Mouse (Mus musculus): Measurements from ENCODE around the gene Hadhb. TPM values are rescaled to one million over a fixed set of nuclear protein-coding genes. Genes with fewer than 3 reads are reported as not detected.
"Not testable (repeated sequence)": the region's sequence is repeated elsewhere in the genome, so short reads cannot be mapped to it uniquely, and the experiment has no call there.

The Hadhb gene
- polyA plus RNA-seq, 1 experiment from 2014 or later = 340 TPM

- no peak overlapping the region for H3K4me3 ChIP-seq (ENCODE audit: low read length)
- 82% methylated on average over 5 of the region's 5 CpGs for WGBS
- peaks cover 3% of the 10 kb centered on the region; the same call in 1 of the 2 replicates for H3K4me1 ChIP-seq (ENCODE audit: control insufficient read depth, insufficient read depth, low read length)
- H3K9me3 ChIP-seq (ENCODE audit: control insufficient read depth, low read length) = no peaks in the 10 kb centered on the region
- no peak overlapping the region for H3K4me2 ChIP-seq (ENCODE audit: low read depth, low read length)
- H3K27me3 ChIP-seq (replicated peaks; ENCODE audit: control insufficient read depth, insufficient read depth, low read length) = no peaks in the 10 kb centered on the region
- no peak overlapping the region for H3K27ac ChIP-seq (ENCODE audit: low read length)
- H3K9ac ChIP-seq (ENCODE audit: low read depth, low read length) = no peak overlapping the region
- ATAC-seq = no peak
- H3K36me3 ChIP-seq (ENCODE audit: control insufficient read depth, insufficient read depth, low read length) = no peaks in the 10 kb centered on the region
Measured at GRCm38 (mm10) chr5:30195340-30195739, 40.3 kb downstream of the Hadhb start.

- H3K9ac ChIP-seq (ENCODE audit: low read depth, low read length) = no peak overlapping the region
- peak; percentile 68 for ATAC-seq
Measured at GRCm38 (mm10) chr5:30198257-30198656, 43.2 kb downstream of the Hadhb start.

GRCm38 (mm10) chr5:30201521-30201920 is 46.5 kb downstream of the Hadhb start:
- Histone ChIP-seq H3K27ac (ENCODE audit: low read length) (no peak overlapping the region), H3K9ac (ENCODE audit: low read depth, low read length) (no peak overlapping the region), H3K4me1 (ENCODE audit: control insufficient read depth, insufficient read depth, low read length) (no peaks in the 10 kb centered on the region), H3K4me3 (ENCODE audit: low read length) (no peak overlapping the region), H3K36me3 (ENCODE audit: control insufficient read depth, insufficient read depth, low read length) (no peaks in the 10 kb centered on the region), H3K27me3 (replicated peaks; ENCODE audit: control insufficient read depth, insufficient read depth, low read length) (no peaks in the 10 kb centered on the region), H3K9me3 (ENCODE audit: control insufficient read depth, low read length) (no peaks in the 10 kb centered on the region), H3K4me2 (ENCODE audit: low read depth, low read length) (no peak overlapping the region)
- ATAC-seq = no peak
- WGBS = 40% methylated on average over 5 of the region's 5 CpGs

More at GRCm38 (mm10) chr5:30198257-30198656, 43.2 kb downstream of the Hadhb start:
- no peak overlapping the region for H3K27ac ChIP-seq (ENCODE audit: low read length)
- no peaks in the 10 kb centered on the region for H3K9me3 ChIP-seq (ENCODE audit: control insufficient read depth, low read length)
- H3K36me3 ChIP-seq (ENCODE audit: control insufficient read depth, insufficient read depth, low read length) = no peaks in the 10 kb centered on the region
- no peak overlapping the region for H3K4me2 ChIP-seq (ENCODE audit: low read depth, low read length)
- no peaks in the 10 kb centered on the region for H3K27me3 ChIP-seq (replicated peaks; ENCODE audit: control insufficient read depth, insufficient read depth, low read length)
- WGBS = 62% methylated on average over 7 of the region's 7 CpGs
- no peak overlapping the region for H3K4me3 ChIP-seq (ENCODE audit: low read length)
- peaks cover 3% of the 10 kb centered on the region; the same call in 1 of the 2 replicates for H3K4me1 ChIP-seq (ENCODE audit: control insufficient read depth, insufficient read depth, low read length)

- ATAC-seq = no peak
- H3K9ac ChIP-seq (ENCODE audit: low read depth, low read length) = no peak overlapping the region
- H3K9me3 ChIP-seq (ENCODE audit: control insufficient read depth, low read length) = no peaks in the 10 kb centered on the region
- no peak overlapping the region for H3K27ac ChIP-seq (ENCODE audit: low read length)
- H3K4me2 ChIP-seq (ENCODE audit: low read depth, low read length) = no peak overlapping the region
- no peaks in the 10 kb centered on the region for H3K4me1 ChIP-seq (ENCODE audit: control insufficient read depth, insufficient read depth, low read length)
- no peak overlapping the region for H3K4me3 ChIP-seq (ENCODE audit: low read length)
- H3K27me3 ChIP-seq (replicated peaks; ENCODE audit: control insufficient read depth, insufficient read depth, low read length) = no peaks in the 10 kb centered on the region
- H3K36me3 ChIP-seq (ENCODE audit: control insufficient read depth, insufficient read depth, low read length) = no peaks in the 10 kb centered on the region
- 85% methylated on average over 7 of the region's 7 CpGs for WGBS
Measured at GRCm38 (mm10) chr5:30202221-30202620, 47.2 kb downstream of the Hadhb start.

GRCm38 (mm10) chr5:30203216-30203885 is 48.3 kb downstream of the Hadhb start:
- Histone ChIP-seq H3K4me2 (ENCODE audit: low read depth, low read length) (no peak overlapping the region), H3K36me3 (ENCODE audit: control insufficient read depth, insufficient read depth, low read length) (no peaks in the 10 kb centered on the region), H3K9me3 (ENCODE audit: control insufficient read depth, low read length) (no peaks in the 10 kb centered on the region), H3K27ac (ENCODE audit: low read length) (no peak overlapping the region; the same call in 1 of the 2 replicates), H3K27me3 (replicated peaks; ENCODE audit: control insufficient read depth, insufficient read depth, low read length) (no peaks in the 10 kb centered on the region), H3K9ac (ENCODE audit: low read depth, low read length) (no peak overlapping the region), H3K4me3 (ENCODE audit: low read length) (no peak overlapping the region), H3K4me1 (ENCODE audit: control insufficient read depth, insufficient read depth, low read length) (no peaks in the 10 kb centered on the region)
- no peak for ATAC-seq
- WGBS = 79% methylated on average over 10 of the region's 10 CpGs

- Histone ChIP-seq H3K9ac (ENCODE audit: low read depth, low read length) (no peak overlapping the region), H3K9me3 (ENCODE audit: control insufficient read depth, low read length) (no peaks in the 10 kb centered on the region)
- WGBS = 58% methylated on average over 1 of the region's 1 CpGs
Measured at GRCm38 (mm10) chr5:30204441-30204840, 49.4 kb downstream of the Hadhb start.

GRCm38 (mm10) chr5:30205034-30205433 is 50.0 kb downstream of the Hadhb start:
- Histone ChIP-seq H3K9ac (ENCODE audit: low read depth, low read length) (no peak overlapping the region), H3K36me3 (ENCODE audit: control insufficient read depth, insufficient read depth, low read length) (no peaks in the 10 kb centered on the region), H3K4me1 (ENCODE audit: control insufficient read depth, insufficient read depth, low read length) (no peaks in the 10 kb centered on the region), H3K4me2 (ENCODE audit: low read depth, low read length) (no peak overlapping the region), H3K27ac (ENCODE audit: low read length) (no peak overlapping the region), H3K4me3 (ENCODE audit: low read length) (no peak overlapping the region), H3K9me3 (ENCODE audit: control insufficient read depth, low read length) (no peaks in the 10 kb centered on the region), H3K27me3 (replicated peaks; ENCODE audit: control insufficient read depth, insufficient read depth, low read length) (no peaks in the 10 kb centered on the region)
- WGBS = 60% methylated on average over 3 of the region's 3 CpGs
- no peak for ATAC-seq

More at GRCm38 (mm10) chr5:30204441-30204840, 49.4 kb downstream of the Hadhb start:
- no peaks in the 10 kb centered on the region for H3K27me3 ChIP-seq (replicated peaks; ENCODE audit: control insufficient read depth, insufficient read depth, low read length)
- no peak overlapping the region for H3K4me2 ChIP-seq (ENCODE audit: low read depth, low read length)
- no peak for ATAC-seq
- H3K27ac ChIP-seq (ENCODE audit: low read length) = no peak overlapping the region
- no peaks in the 10 kb centered on the region for H3K4me1 ChIP-seq (ENCODE audit: control insufficient read depth, insufficient read depth, low read length)
- no peaks in the 10 kb centered on the region for H3K36me3 ChIP-seq (ENCODE audit: control insufficient read depth, insufficient read depth, low read length)
- no peak overlapping the region for H3K4me3 ChIP-seq (ENCODE audit: low read length)

GRCm38 (mm10) chr5:30205493-30205892 is 50.4 kb downstream of the Hadhb start, which contains the start of gene Adgrf3:
Gene Adgrf3 (minus strand): TSS chr5:30205722.
- no peaks in the 10 kb centered on the region for H3K36me3 ChIP-seq (ENCODE audit: control insufficient read depth, insufficient read depth, low read length)
- H3K4me2 ChIP-seq (ENCODE audit: low read depth, low read length) = no peak within 1 kb of the TSS
- ATAC-seq = no peak
- H3K27me3 ChIP-seq (replicated peaks; ENCODE audit: control insufficient read depth, insufficient read depth, low read length) = no peaks in the 10 kb centered on the region
- no peak within 1 kb of the TSS for H3K9ac ChIP-seq (ENCODE audit: low read depth, low read length)
- no peaks in the 10 kb centered on the region for H3K9me3 ChIP-seq (ENCODE audit: control insufficient read depth, low read length)
- H3K4me1 ChIP-seq (ENCODE audit: control insufficient read depth, insufficient read depth, low read length) = no peaks in the 10 kb centered on the region
- no peak within 1 kb of the TSS for H3K4me3 ChIP-seq (ENCODE audit: low read length)
- H3K27ac ChIP-seq (ENCODE audit: low read length) = no peak within 1 kb of the TSS
- 37% methylated on average over 5 of the region's 5 CpGs for WGBS

- Histone ChIP-seq H3K9ac (ENCODE audit: low read depth, low read length) (no peak overlapping the region), H3K4me3 (ENCODE audit: low read length) (no peak overlapping the region), H3K36me3 (ENCODE audit: control insufficient read depth, insufficient read depth, low read length) (no peaks in the 10 kb centered on the region), H3K27me3 (replicated peaks; ENCODE audit: control insufficient read depth, insufficient read depth, low read length) (no peaks in the 10 kb centered on the region), H3K27ac (ENCODE audit: low read length) (no peak overlapping the region), H3K4me2 (ENCODE audit: low read depth, low read length) (no peak overlapping the region), H3K9me3 (ENCODE audit: control insufficient read depth, low read length) (no peaks in the 10 kb centered on the region), H3K4me1 (ENCODE audit: control insufficient read depth, insufficient read depth, low read length) (no peaks in the 10 kb centered on the region)
- ATAC-seq = no peak
- 70% methylated on average over 6 of the region's 6 CpGs for WGBS
Measured at GRCm38 (mm10) chr5:30207276-30207675, 52.2 kb downstream of the Hadhb start.

- H3K36me3 ChIP-seq (ENCODE audit: control insufficient read depth, insufficient read depth, low read length); H3K4me2 ChIP-seq (ENCODE audit: low read depth, low read length); H3K9me3 ChIP-seq (ENCODE audit: control insufficient read depth, low read length); H3K9ac ChIP-seq (ENCODE audit: low read depth, low read length); H3K4me1 ChIP-seq (ENCODE audit: control insufficient read depth, insufficient read depth, low read length); ATAC-seq; H3K27ac ChIP-seq (ENCODE audit: low read length); H3K4me3 ChIP-seq (ENCODE audit: low read length); H3K27me3 ChIP-seq (replicated peaks; ENCODE audit: control insufficient read depth, insufficient read depth, low read length): not testable (repeated sequence)
- 89% methylated on average over 5 of the region's 5 CpGs for WGBS
Measured at GRCm38 (mm10) chr5:30210758-30211157, 55.7 kb downstream of the Hadhb start.
